Mouse (Mus musculus): ENCODE results near the gene Sept7.
"Not testable (repeated sequence)": the region's sequence is repeated elsewhere in the genome, so short reads cannot be mapped to it uniquely, and the experiment has no call there.

Sept7 gene

GRCm38 (mm10) chr9:25252283-25252726, at the start of gene Sept7:
TSS of gene Sept7 (plus strand) at chr9:25252439.
- DNase-seq (ENCODE audit: low read depth, low spot score), result peak; percentile 100

GRCm38 (mm10) chr9:25208087-25208803, 44.0 kb upstream of the Sept7 start:
- DNase-seq (ENCODE audit: low read depth, low spot score), result no peak

GRCm38 (mm10) chr9:25212309-25213163, 39.7 kb upstream of the Sept7 start:
- DNase-seq (ENCODE audit: low read depth, low spot score), result no peak

- no peak for DNase-seq (ENCODE audit: low read depth, low spot score)
Measured at GRCm38 (mm10) chr9:25213164-25213557, 39.1 kb upstream of the Sept7 start.

GRCm38 (mm10) chr9:25215411-25215810, 36.8 kb upstream of the Sept7 start:
- DNase-seq (ENCODE audit: low read depth, low spot score), result no peak

- no peak for DNase-seq (ENCODE audit: low read depth, low spot score)
Measured at GRCm38 (mm10) chr9:25216210-25216609, 36.0 kb upstream of the Sept7 start.

GRCm38 (mm10) chr9:25218954-25219353, 33.3 kb upstream of the Sept7 start:
- DNase-seq (ENCODE audit: low read depth, low spot score), result no peak

GRCm38 (mm10) chr9:25219882-25220281, 32.4 kb upstream of the Sept7 start:
- DNase-seq (ENCODE audit: low read depth, low spot score), result peak; percentile 8

GRCm38 (mm10) chr9:25224959-25225358, 27.3 kb upstream of the Sept7 start:
- DNase-seq (ENCODE audit: low read depth, low spot score), result no peak

GRCm38 (mm10) chr9:25229740-25230139, 22.5 kb upstream of the Sept7 start:
- no peak for DNase-seq (ENCODE audit: low read depth, low spot score)

GRCm38 (mm10) chr9:25230213-25231039, 21.8 kb upstream of the Sept7 start:
- peak; percentile 24 for DNase-seq (ENCODE audit: low read depth, low spot score)

- DNase-seq (ENCODE audit: low read depth, low spot score), result no peak
Measured at GRCm38 (mm10) chr9:25241065-25241464, 11.2 kb upstream of the Sept7 start.

GRCm38 (mm10) chr9:25241783-25242182, 10.5 kb upstream of the Sept7 start:
- DNase-seq (ENCODE audit: low read depth, low spot score), result not testable (repeated sequence)

GRCm38 (mm10) chr9:25242266-25242665, 10.0 kb upstream of the Sept7 start:
- no peak for DNase-seq (ENCODE audit: low read depth, low spot score)

GRCm38 (mm10) chr9:25243926-25244657, 8.1 kb upstream of the Sept7 start:
- no peak for DNase-seq (ENCODE audit: low read depth, low spot score)

- no peak for DNase-seq (ENCODE audit: low read depth, low spot score)
Measured at GRCm38 (mm10) chr9:25245125-25245524, 7.1 kb upstream of the Sept7 start.

GRCm38 (mm10) chr9:25246508-25246907, 5.7 kb upstream of the Sept7 start:
- no peak for DNase-seq (ENCODE audit: low read depth, low spot score)

- DNase-seq (ENCODE audit: low read depth, low spot score), result no peak
Measured at GRCm38 (mm10) chr9:25251174-25251573, 1.1 kb upstream of the Sept7 start.

- DNase-seq (ENCODE audit: low read depth, low spot score), result no peak
Measured at GRCm38 (mm10) chr9:25251611-25252282, 492 bp upstream of the Sept7 start.

- no peak for DNase-seq (ENCODE audit: low read depth, low spot score)
Measured at GRCm38 (mm10) chr9:25252759-25253477, 679 bp downstream of the Sept7 start.

Measured in CD4-positive helper T cell, adult 2 months (primary cell).